Mouse (Mus musculus): Measurements from ENCODE around the gene Kcnq1.

Gene Kcnq1

GRCm38 (mm10) chr7:143106062-143106461 lies at the start of gene Kcnq1:
Gene Kcnq1, plus strand, starts transcription at chr7:143106362.
- DNase-seq (ENCODE audit: low spot score), result no peak

- no peak for DNase-seq (ENCODE audit: low spot score)
These were observed 49.1 kb upstream of the Kcnq1 start for GRCm38 (mm10) chr7:143057023-143057422.

GRCm38 (mm10) chr7:143057667-143058220 lies 48.4 kb upstream of the Kcnq1 start:
- no peak for DNase-seq (ENCODE audit: low spot score)

- no peak for DNase-seq (ENCODE audit: low spot score)
These were observed 47.9 kb upstream of the Kcnq1 start for GRCm38 (mm10) chr7:143058221-143058697.

GRCm38 (mm10) chr7:143059202-143059870 lies 46.8 kb upstream of the Kcnq1 start:
- no peak for DNase-seq (ENCODE audit: low spot score)

GRCm38 (mm10) chr7:143062704-143063103 lies 43.5 kb upstream of the Kcnq1 start:
- no peak for DNase-seq (ENCODE audit: low spot score)

GRCm38 (mm10) chr7:143064226-143064625 lies 41.9 kb upstream of the Kcnq1 start:
- no peak for DNase-seq (ENCODE audit: low spot score)

GRCm38 (mm10) chr7:143065692-143066091 lies 40.5 kb upstream of the Kcnq1 start:
- no peak for DNase-seq (ENCODE audit: low spot score)

GRCm38 (mm10) chr7:143067469-143067868 lies 38.7 kb upstream of the Kcnq1 start:
- DNase-seq (ENCODE audit: low spot score), result no peak

GRCm38 (mm10) chr7:143067897-143068296 lies 38.3 kb upstream of the Kcnq1 start:
- DNase-seq (ENCODE audit: low spot score), result no peak

GRCm38 (mm10) chr7:143068316-143068881 lies 37.8 kb upstream of the Kcnq1 start:
- DNase-seq (ENCODE audit: low spot score), result peak; percentile 55

- peak; percentile 100 for DNase-seq (ENCODE audit: low spot score)
These were observed 37.1 kb upstream of the Kcnq1 start, which contains the start of gene Tssc4 for GRCm38 (mm10) chr7:143068882-143069591. Gene Tssc4, plus strand, starts transcription at chr7:143069249.

- no peak for DNase-seq (ENCODE audit: low spot score)
These were observed 36.3 kb upstream of the Kcnq1 start for GRCm38 (mm10) chr7:143069751-143070400.

- no peak for DNase-seq (ENCODE audit: low spot score)
These were observed 35.6 kb upstream of the Kcnq1 start for GRCm38 (mm10) chr7:143070506-143071070.

GRCm38 (mm10) chr7:143072605-143073004 lies 33.6 kb upstream of the Kcnq1 start:
- DNase-seq (ENCODE audit: low spot score), result no peak

- peak; percentile 77 for DNase-seq (ENCODE audit: low spot score)
These were observed 33.1 kb upstream of the Kcnq1 start for GRCm38 (mm10) chr7:143073086-143073485.

- no peak for DNase-seq (ENCODE audit: low spot score)
These were observed 30.8 kb upstream of the Kcnq1 start for GRCm38 (mm10) chr7:143075394-143075793.

- peak; percentile 23 for DNase-seq (ENCODE audit: low spot score)
These were observed 28.8 kb upstream of the Kcnq1 start for GRCm38 (mm10) chr7:143077351-143077750.

- no peak for DNase-seq (ENCODE audit: low spot score)
These were observed 24.1 kb upstream of the Kcnq1 start for GRCm38 (mm10) chr7:143082024-143082423.

- no peak for DNase-seq (ENCODE audit: low spot score)
These were observed 22.5 kb upstream of the Kcnq1 start for GRCm38 (mm10) chr7:143083708-143084107.

- peak; percentile 72 for DNase-seq (ENCODE audit: low spot score)
These were observed 19.8 kb upstream of the Kcnq1 start for GRCm38 (mm10) chr7:143086366-143086765.

- peak; percentile 70 for DNase-seq (ENCODE audit: low spot score)
These were observed 19.0 kb upstream of the Kcnq1 start for GRCm38 (mm10) chr7:143087070-143087579.

All from retina, embryonic 14.5 days (tissue).